Mouse (Mus musculus) embryonic facial prominence, embryonic 15.5 days (tissue): ENCODE measurements at regions not wholly inside any gene's neighbourhood (a gene's known extent, or its start where the extent isn't known, plus 50 kb on each side); places are given as distances from the start of the nearest gene placed in this dataset.
A peak's percentile ranks its signal among the peaks of the same experiment; 100 is the strongest.

Experiments
- ATAC-seq: fragments of 200-750 bp; cut with Nextera tagmentation; 2 replicates; pipeline ENCODE4 v1.8.0; 2017; ENCODE audit warnings: low read depth, moderate TSS enrichment; ENCODE audit not compliant: insufficient number of reproducible peaks, low FRiP score, low TSS enrichment
- H3K27ac ChIP-seq: fragments of 300-500 bp; sonication (generic); replicated peaks from 2 replicates; pipeline ENCODE4 v1.5.1; 2015; ENCODE audit warnings: mild to moderate bottlenecking, inconsistent platforms
- H3K27me3 ChIP-seq: fragments of 300-500 bp; sonication (generic); 2 replicates; pipeline ENCODE4 v1.6.1; 2015; ENCODE audit warnings: inconsistent platforms
- H3K36me3 ChIP-seq: fragments of 300-500 bp; sonication (generic); 2 replicates; pipeline ENCODE4 v1.6.1; 2015; ENCODE audit warnings: mild to moderate bottlenecking, inconsistent platforms
- H3K4me1 ChIP-seq: fragments of 300-500 bp; sonication (generic); 2 replicates; pipeline ENCODE4 v1.6.1; 2015; ENCODE audit warnings: inconsistent platforms
- H3K4me2 ChIP-seq: fragments of 300-500 bp; sonication (generic); replicated peaks from 2 replicates; pipeline ENCODE4 v1.6.1; 2015; ENCODE audit warnings: mild to moderate bottlenecking, inconsistent platforms
- H3K4me3 ChIP-seq: fragments of 300-500 bp; sonication (generic); replicated peaks from 2 replicates; pipeline ENCODE4 v1.5.1; 2015; ENCODE audit warnings: mild to moderate bottlenecking, inconsistent platforms
- H3K9ac ChIP-seq: fragments of 300-500 bp; sonication (generic); 2 replicates; pipeline ENCODE4 v1.6.1; 2015; ENCODE audit warnings: inconsistent platforms
- H3K9me3 ChIP-seq: fragments of 300-500 bp; sonication (generic); replicated peaks from 2 replicates; pipeline ENCODE4 v1.6.1; 2016; ENCODE audit warnings: inconsistent platforms
- WGBS: fragments of 180-500 bp; shearing (Covaris S2); methylation state at CpG from one replicate; pipeline ENCODE4 v1.1.7; 2015; 5-methylcytosine and 5-hydroxymethylcytosine counted together

DNA sequence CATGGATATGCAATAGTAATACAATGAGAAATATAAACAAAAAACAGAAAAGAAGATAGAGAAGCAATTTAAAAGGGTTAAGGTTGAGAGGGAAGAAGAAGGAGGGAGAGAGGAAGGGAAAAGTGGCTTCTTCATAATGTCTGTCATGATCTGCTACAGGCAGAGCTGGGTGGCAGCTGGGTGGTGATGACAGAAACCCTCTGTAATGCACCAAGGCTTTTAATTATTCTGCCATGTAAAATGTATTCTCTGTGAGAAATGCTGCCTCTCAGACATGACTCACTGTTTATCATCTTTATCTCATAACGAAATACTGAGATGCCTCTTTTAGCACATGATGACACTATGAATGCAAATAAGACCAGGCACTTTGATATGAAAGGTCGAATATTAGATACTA lies 435.4 kb downstream of the Prdm13 start:
- Histone ChIP-seq H3K4me3 (no peak overlapping the region), H3K27me3 (no peaks in the 10 kb centered on the region), H3K9me3 (no peaks in the 10 kb centered on the region), H3K9ac (no peak overlapping the region), H3K27ac (no peak overlapping the region), H3K4me2 (no peak overlapping the region), H3K36me3 (no peaks in the 10 kb centered on the region), H3K4me1 (no peaks in the 10 kb centered on the region)
- ATAC-seq, result no peak
- WGBS, result 65% methylated on average over 2 of the region's 2 CpGs

- Histone ChIP-seq H3K4me2 (no peak overlapping the region), H3K4me1 (no peaks in the 10 kb centered on the region), H3K36me3 (no peaks in the 10 kb centered on the region), H3K27me3 (no peaks in the 10 kb centered on the region), H3K27ac (no peak overlapping the region), H3K4me3 (no peak overlapping the region), H3K9ac (no peak overlapping the region), H3K9me3 (no peaks in the 10 kb centered on the region)
- WGBS, result 39% methylated on average over 4 of the region's 4 CpGs
- 0 out of 2 replicates have a peak, but pooled peaks have one; percentile 47 for ATAC-seq
Measured at GRCm38 (mm10) chr4:21222631-21223030, 463.1 kb downstream of the Prdm13 start.

GRCm38 (mm10) chr4:21207617-21208016 lies 478.1 kb downstream of the Prdm13 start:
- 92% methylated on average over 4 of the region's 4 CpGs for WGBS
- Histone ChIP-seq H3K27ac (no peak overlapping the region), H3K4me1 (no peaks in the 10 kb centered on the region), H3K4me2 (no peak overlapping the region), H3K36me3 (no peaks in the 10 kb centered on the region), H3K27me3 (no peaks in the 10 kb centered on the region), H3K9ac (no peak overlapping the region), H3K4me3 (no peak overlapping the region), H3K9me3 (no peaks in the 10 kb centered on the region)
- ATAC-seq, result no peak

- Histone ChIP-seq H3K27ac (no peak overlapping the region), H3K4me3 (no peak overlapping the region), H3K9ac (no peak overlapping the region), H3K27me3 (no peaks in the 10 kb centered on the region), H3K4me2 (no peak overlapping the region), H3K4me1 (no peaks in the 10 kb centered on the region), H3K9me3 (no peaks in the 10 kb centered on the region), H3K36me3 (no peaks in the 10 kb centered on the region)
- ATAC-seq, result no peak
- WGBS, result 83% methylated on average over 1 of the region's 1 CpGs
Measured at GRCm38 (mm10) chr4:21195620-21196019, 490.1 kb downstream of the Prdm13 start.

DNA sequence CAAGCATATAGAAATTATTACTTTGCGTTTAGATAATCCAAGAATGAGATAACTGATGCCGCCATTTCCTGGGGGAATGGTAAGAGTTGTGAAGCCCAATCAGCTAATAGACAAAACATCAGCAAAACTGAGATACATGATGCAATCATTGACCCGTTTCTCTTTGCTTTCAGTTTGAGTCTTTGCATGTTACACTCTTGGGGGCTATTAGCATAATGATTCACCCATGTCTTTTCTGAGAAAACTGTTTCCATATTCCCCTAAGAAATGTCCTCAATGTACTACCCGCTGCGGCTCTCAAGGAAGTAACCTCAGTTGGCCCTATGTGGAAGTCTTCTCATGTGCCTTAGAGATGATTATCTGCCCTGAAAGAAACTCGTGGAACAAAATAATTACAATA lies 512.0 kb downstream of the Prdm13 start:
- Histone ChIP-seq H3K36me3 (no peaks in the 10 kb centered on the region), H3K4me1 (no peaks in the 10 kb centered on the region), H3K27ac (no peak overlapping the region), H3K27me3 (no peaks in the 10 kb centered on the region), H3K9me3 (no peaks in the 10 kb centered on the region), H3K4me2 (no peak overlapping the region), H3K9ac (no peak overlapping the region), H3K4me3 (no peak overlapping the region)
- WGBS, result 74% methylated on average over 6 of the region's 6 CpGs
- ATAC-seq, result no peak

- no peaks in the 10 kb centered on the region for H3K36me3 ChIP-seq
- no peak overlapping the region for H3K9ac ChIP-seq
- no peak overlapping the region for H3K4me2 ChIP-seq
- H3K27me3 ChIP-seq, result no peaks in the 10 kb centered on the region
- H3K4me1 ChIP-seq, result no peaks in the 10 kb centered on the region
- no peaks in the 10 kb centered on the region for H3K9me3 ChIP-seq
- ATAC-seq, result no peak
- WGBS, result 97% methylated on average over 1 of the region's 1 CpGs
- no peak overlapping the region for H3K27ac ChIP-seq
- no peak overlapping the region for H3K4me3 ChIP-seq
Measured at GRCm38 (mm10) chr4:21173019-21173418, 512.7 kb downstream of the Prdm13 start.

DNA sequence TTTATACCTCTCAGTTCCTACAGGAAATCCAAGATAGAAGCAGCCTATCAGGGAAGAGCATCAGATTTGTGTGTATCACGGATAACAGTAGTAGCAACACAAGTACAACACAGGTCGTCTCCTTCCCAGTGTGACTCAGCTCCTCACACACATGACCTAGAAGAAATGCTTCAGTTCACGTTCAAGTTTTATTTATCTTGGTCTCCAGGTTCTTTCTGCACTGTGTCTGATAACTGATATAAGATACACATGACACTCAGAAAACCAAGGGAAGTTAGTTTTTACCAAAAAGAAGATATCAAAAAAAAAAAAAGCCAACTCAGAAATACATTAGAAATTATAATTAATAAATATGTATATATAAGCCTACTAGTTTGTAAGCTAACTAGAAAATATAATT lies 515.0 kb downstream of the Prdm13 start:
- H3K4me3 ChIP-seq, result no peak overlapping the region
- WGBS, result 82% methylated on average over 3 of the region's 3 CpGs
- H3K9me3 ChIP-seq, result no peaks in the 10 kb centered on the region
- H3K4me2 ChIP-seq, result no peak overlapping the region
- ATAC-seq, result no peak
- no peaks in the 10 kb centered on the region for H3K36me3 ChIP-seq
- no peaks in the 10 kb centered on the region for H3K4me1 ChIP-seq
- H3K27ac ChIP-seq, result no peak overlapping the region
- H3K9ac ChIP-seq, result no peak overlapping the region
- no peaks in the 10 kb centered on the region for H3K27me3 ChIP-seq

- no peaks in the 10 kb centered on the region for H3K4me1 ChIP-seq
- H3K36me3 ChIP-seq, result no peaks in the 10 kb centered on the region
- no peak overlapping the region for H3K9ac ChIP-seq
- H3K4me2 ChIP-seq, result no peak overlapping the region
- H3K27me3 ChIP-seq, result no peaks in the 10 kb centered on the region
- no peaks in the 10 kb centered on the region for H3K9me3 ChIP-seq
- ATAC-seq, result no peak
- no peak overlapping the region for H3K27ac ChIP-seq
- no peak overlapping the region for H3K4me3 ChIP-seq
Measured at GRCm38 (mm10) chr4:21162124-21162523, 523.6 kb downstream of the Prdm13 start.

GRCm38 (mm10) chr4:21125892-21126291 lies 559.9 kb downstream of the Prdm13 start:
- H3K9ac ChIP-seq, result no peak overlapping the region
- H3K27me3 ChIP-seq, result no peaks in the 10 kb centered on the region
- no peak overlapping the region for H3K4me3 ChIP-seq
- no peaks in the 10 kb centered on the region for H3K36me3 ChIP-seq
- H3K27ac ChIP-seq, result no peak overlapping the region
- WGBS, result 76% methylated on average over 1 of the region's 1 CpGs
- H3K9me3 ChIP-seq, result no peaks in the 10 kb centered on the region
- ATAC-seq, result no peak
- H3K4me1 ChIP-seq, result no peaks in the 10 kb centered on the region
- H3K4me2 ChIP-seq, result no peak overlapping the region

GRCm38 (mm10) chr4:21095741-21096140 lies 590.0 kb downstream of the Prdm13 start:
- Histone ChIP-seq H3K4me3 (no peak overlapping the region), H3K9me3 (no peaks in the 10 kb centered on the region), H3K27ac (no peak overlapping the region), H3K27me3 (no peaks in the 10 kb centered on the region), H3K36me3 (no peaks in the 10 kb centered on the region), H3K4me2 (no peak overlapping the region), H3K9ac (no peak overlapping the region), H3K4me1 (no peaks in the 10 kb centered on the region)
- 58% methylated on average over 1 of the region's 1 CpGs for WGBS
- ATAC-seq, result no peak

DNA sequence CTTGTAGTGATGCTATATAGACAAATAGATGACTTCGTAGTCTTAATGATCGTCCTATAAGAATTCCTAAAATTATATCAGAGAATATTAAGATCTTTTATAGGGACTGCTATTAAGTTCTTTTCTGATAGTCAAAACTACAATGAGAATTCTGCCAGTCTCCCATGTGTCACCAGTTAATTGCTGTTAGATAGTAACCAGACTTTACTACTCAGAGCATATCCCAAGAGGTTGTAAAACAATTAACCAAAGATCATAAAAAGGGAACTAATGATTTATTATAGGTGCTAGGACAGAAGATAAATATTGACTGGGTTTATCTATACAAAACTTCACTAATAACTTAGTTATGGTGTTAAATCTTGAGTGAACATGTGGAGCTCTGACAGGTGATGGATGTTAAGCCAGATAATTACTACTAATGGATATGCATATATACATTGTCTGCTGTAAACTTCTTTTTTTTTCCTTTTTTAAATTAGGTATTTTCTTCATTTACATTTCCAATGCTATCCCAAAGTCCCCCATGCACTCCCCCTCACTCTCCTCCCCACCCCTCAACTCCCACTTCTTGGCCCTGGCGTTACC lies 615.5 kb downstream of the Prdm13 start:
- no peak overlapping the region for H3K4me2 ChIP-seq
- H3K36me3 ChIP-seq, result no peaks in the 10 kb centered on the region
- WGBS, result 92% methylated on average over 3 of the region's 3 CpGs
- H3K27me3 ChIP-seq, result no peaks in the 10 kb centered on the region
- H3K9me3 ChIP-seq, result no peaks in the 10 kb centered on the region
- H3K27ac ChIP-seq, result no peak overlapping the region
- ATAC-seq, result no peak
- no peak overlapping the region for H3K4me3 ChIP-seq
- H3K4me1 ChIP-seq, result no peaks in the 10 kb centered on the region
- no peak overlapping the region for H3K9ac ChIP-seq
